Mouse (Mus musculus) myocyte (in vitro differentiated cells): ENCODE data around the gene Alk.

ENCODE experiments used
- CEBPB ChIP-seq: IDR thresholded peaks from 2 replicates; pipeline ENCODE4 v1.6.1; 2011; ENCODE audit warnings: mild to moderate bottlenecking, moderate library complexity; ENCODE audit not compliant: poor library complexity, insufficient read depth, severe bottlenecking
- E2F4 ChIP-seq: IDR thresholded peaks from one replicate; pipeline ENCODE4 v1.6.1; 2011; ENCODE audit warnings: mild to moderate bottlenecking, control low read depth, moderate library complexity; ENCODE audit not compliant: insufficient read depth
- MAX ChIP-seq: IDR thresholded peaks from one replicate; pipeline ENCODE4 v1.6.1; 2011; ENCODE audit warnings: low read depth, mild to moderate bottlenecking, control low read depth
- MYOD1 ChIP-seq, 3 experiments: IDR thresholded peaks; one replicate each; pipeline ENCODE4 v1.6.1; 2011; ENCODE audit warnings: control low read depth in 2 of 3, low read depth in 2 of 3, mild to moderate bottlenecking in 2 of 3, moderate library complexity in 1 of 3; ENCODE audit not compliant: insufficient read length in 2 of 3, control insufficient read depth in 1 of 3
- MYOG ChIP-seq, 3 experiments: IDR thresholded peaks; one replicate each; pipeline ENCODE4 v1.6.1; 2011; ENCODE audit warnings: control low read depth in 2 of 3, low read depth in 2 of 3, mild to moderate bottlenecking in 2 of 3; ENCODE audit not compliant: insufficient read length in 2 of 3, control insufficient read depth in 1 of 3, insufficient read depth in 1 of 3
- POLR2A ChIP-seq: IDR thresholded peaks from one replicate; pipeline ENCODE4 v1.6.1; 2011; ENCODE audit warnings: low read depth, mild to moderate bottlenecking, control low read depth, moderate library complexity; ENCODE audit not compliant: insufficient read length
- POLR2AphosphoS2 ChIP-seq: IDR thresholded peaks from one replicate; pipeline ENCODE4 v1.6.1; 2011; ENCODE audit warnings: low read depth, control low read depth; ENCODE audit not compliant: insufficient read length
- TCF12 ChIP-seq: IDR thresholded peaks from one replicate; pipeline ENCODE4 v1.6.1; 2011; ENCODE audit warnings: mild to moderate bottlenecking, control low read depth; ENCODE audit not compliant: poor library complexity, insufficient read depth, severe bottlenecking
- USF1 ChIP-seq: IDR thresholded peaks from one replicate; pipeline ENCODE4 v1.6.1; 2011; ENCODE audit warnings: low read depth, mild to moderate bottlenecking, control low read depth, moderate library complexity

GRCm38 (mm10) chr17:71947452-71947851, 657.0 kb downstream of the Alk start:
- TF ChIP-seq USF1 (no peak), POLR2A (no peak), MYOG (IDR thresholded peaks at IDR 0.05; ENCODE audit: control insufficient read depth in 1 of 3, insufficient read depth in 1 of 3, insufficient read length in 2 of 3, low read depth in 2 of 3) (no peak), POLR2AphosphoS2 (no peak), CEBPB (no peak), MAX (no peak), E2F4 (no peak), TCF12 (no peak), MYOD1 (IDR thresholded peaks at IDR 0.05; ENCODE audit: control insufficient read depth in 1 of 3, insufficient read length in 2 of 3, low read depth in 2 of 3) (no peak)
